Mouse (Mus musculus): ENCODE results near the gene Akr7a5. TPM values are rescaled to one million over a fixed set of nuclear protein-coding genes. Genes with fewer than 3 reads are reported as not detected.

Akr7a5 gene
- polyA plus RNA-seq, 1 experiment from 2014 or later: 131 TPM

DNA sequence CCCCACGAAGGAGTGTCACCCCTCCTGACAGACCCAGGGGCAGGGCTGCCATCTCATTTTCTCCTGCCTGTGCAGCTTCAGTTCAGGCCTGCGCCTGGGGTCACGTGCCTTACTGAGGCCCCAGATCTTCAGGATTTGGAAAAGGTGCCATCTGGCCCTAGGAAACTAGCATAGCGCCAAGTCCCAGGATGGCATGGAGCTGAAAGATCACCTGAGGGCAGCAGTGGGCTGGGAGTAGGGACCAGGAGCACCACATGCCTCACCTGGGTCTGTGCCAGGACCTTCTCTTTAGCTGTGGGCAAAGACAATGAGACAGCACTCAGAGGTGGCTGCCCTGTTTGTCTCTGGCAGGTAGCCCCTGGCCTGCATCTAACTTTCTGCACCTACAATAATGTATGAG lies 13.0 kb upstream of the Akr7a5 start:
- in situ Hi-C loops (cut with MboI; ENCODE audit: low pct_unique_long_range_greater_than_20kb): loop anchor here (10.0 kb wide), 1 partner anchor 57 kb away; the partner anchor contains the start of genes Emc1, Mrto4 and Ubr4
- ATAC-seq (no peak), DNase-seq (ENCODE audit: low read depth, low spot score) (no peak)
- TF ChIP-seq CTCF (IDR thresholded peaks at IDR 0.05): no peak
- ChIA-PET POLR2A (no interaction called here), CTCF (interaction anchor here (1.2 kb wide), 1 partner anchor 10 kb away, joined by 3 read pairs; no protein-coding TSS in a partner anchor)
- no peaks in the 10 kb centered on the region for H3K27me3 ChIP-seq

DNA sequence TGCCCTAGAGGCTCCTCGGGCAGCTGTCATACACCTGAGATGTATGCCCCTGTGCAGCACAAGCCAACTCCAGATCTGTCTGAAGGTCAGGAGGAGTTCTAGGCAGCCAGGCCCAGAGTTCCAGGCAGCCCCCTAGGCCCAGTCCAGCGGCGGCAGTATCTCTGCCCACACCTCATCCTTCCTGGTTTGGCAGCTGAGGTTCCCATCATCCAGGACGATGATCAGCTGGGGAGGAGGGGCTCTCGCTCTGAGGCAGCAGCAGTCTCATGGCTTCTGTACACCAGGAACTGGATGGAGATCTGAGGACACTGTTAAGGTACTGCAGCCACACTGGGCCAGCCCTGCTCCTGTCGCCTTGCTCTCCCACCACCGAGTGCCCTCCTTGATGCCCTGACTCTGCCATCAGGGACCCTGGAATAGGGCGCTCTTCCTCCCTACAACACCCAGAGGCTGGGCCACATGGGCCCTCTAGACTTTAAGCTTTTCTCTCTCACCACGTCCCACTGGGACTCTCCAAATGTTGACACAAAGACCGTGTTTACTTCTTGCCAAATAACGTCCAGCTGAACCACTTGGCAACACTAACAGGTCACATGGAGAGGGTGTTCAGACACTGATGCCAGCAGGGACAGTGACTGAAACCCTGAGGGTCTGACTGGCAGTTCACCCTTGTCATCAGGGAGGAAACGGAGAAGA lies 11.7 kb upstream of the Akr7a5 start:
- in situ Hi-C loops (cut with MboI; ENCODE audit: low pct_unique_long_range_greater_than_20kb): loop anchor here (10.0 kb wide), 1 partner anchor 56 kb away; the partner anchor contains the start of genes Emc1, Mrto4 and Ubr4
- no peak for TF ChIP-seq CTCF (IDR thresholded peaks at IDR 0.05)
- no peaks in the 10 kb centered on the region for H3K27me3 ChIP-seq
- DNase-seq (ENCODE audit: low read depth, low spot score) (no peak), ATAC-seq (no peak)
- ChIA-PET POLR2A (no interaction called here), CTCF (no interaction called here)

DNA sequence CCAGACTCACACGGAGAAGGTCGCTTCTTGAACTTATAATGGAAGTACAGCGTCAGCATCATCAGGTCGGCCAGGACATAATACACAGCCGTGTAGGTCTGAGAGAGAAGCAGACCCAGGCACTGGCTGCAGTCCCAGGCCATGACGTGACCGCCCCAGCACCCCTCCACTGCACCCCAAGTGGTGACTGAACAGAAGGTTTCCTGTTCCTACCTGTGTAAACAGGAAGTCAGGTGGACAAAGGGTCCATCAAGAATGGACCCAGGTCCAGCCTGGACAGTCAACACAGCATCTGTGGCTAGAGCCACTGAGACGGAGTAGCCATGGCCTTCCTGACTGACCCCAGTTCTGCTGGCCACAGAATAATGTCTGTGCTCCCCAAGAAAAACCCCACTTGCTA lies 8.8 kb upstream of the Akr7a5 start:
- H3K27me3 ChIP-seq: no peaks in the 10 kb centered on the region
- POLR2A ChIA-PET: interaction anchor here (1.6 kb wide), 1 partner anchor 8 kb away, joined by 4 read pairs; no protein-coding TSS in a partner anchor
- DNase-seq (ENCODE audit: low read depth, low spot score) (no peak), ATAC-seq (no peak)
- CTCF ChIA-PET: interaction anchor here (2.3 kb wide), 1 partner anchor 13 kb away, joined by 6 read pairs; no protein-coding TSS in a partner anchor
- in situ Hi-C loops (cut with MboI; ENCODE audit: low pct_unique_long_range_greater_than_20kb): no loop called here
- TF ChIP-seq CTCF (IDR thresholded peaks at IDR 0.05): no peak

DNA sequence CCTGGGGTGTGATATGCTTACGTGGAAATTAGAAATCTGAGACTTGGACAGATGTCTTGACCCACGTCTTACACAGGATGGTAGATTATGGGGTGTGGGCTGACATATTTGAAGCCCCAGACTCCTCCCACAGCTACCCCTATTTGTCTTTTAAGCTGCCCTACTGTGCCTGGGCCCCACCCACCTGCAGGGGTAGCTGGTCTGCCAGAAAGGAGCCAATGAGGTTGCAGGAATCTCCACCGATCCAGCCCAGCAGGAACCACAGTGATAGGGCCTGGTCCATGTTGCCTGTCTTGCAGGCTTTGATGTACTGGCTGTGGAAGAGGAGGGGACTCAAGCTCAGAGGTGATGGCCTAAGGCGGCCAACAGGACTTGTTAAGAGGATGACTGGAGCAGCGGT lies 8.3 kb upstream of the Akr7a5 start:
- TF ChIP-seq CTCF (IDR thresholded peaks at IDR 0.05): no peak
- DNase-seq (ENCODE audit: low read depth, low spot score): no peak
- H3K27me3 ChIP-seq: no peaks in the 10 kb centered on the region
- no peak for ATAC-seq
- POLR2A ChIA-PET: interaction anchor here (1.6 kb wide), 1 partner anchor 8 kb away, joined by 4 read pairs; no protein-coding TSS in a partner anchor
- CTCF ChIA-PET: interaction anchor here (2.3 kb wide), 1 partner anchor 13 kb away, joined by 6 read pairs; no protein-coding TSS in a partner anchor
- in situ Hi-C loops (cut with MboI; ENCODE audit: low pct_unique_long_range_greater_than_20kb): no loop called here

DNA sequence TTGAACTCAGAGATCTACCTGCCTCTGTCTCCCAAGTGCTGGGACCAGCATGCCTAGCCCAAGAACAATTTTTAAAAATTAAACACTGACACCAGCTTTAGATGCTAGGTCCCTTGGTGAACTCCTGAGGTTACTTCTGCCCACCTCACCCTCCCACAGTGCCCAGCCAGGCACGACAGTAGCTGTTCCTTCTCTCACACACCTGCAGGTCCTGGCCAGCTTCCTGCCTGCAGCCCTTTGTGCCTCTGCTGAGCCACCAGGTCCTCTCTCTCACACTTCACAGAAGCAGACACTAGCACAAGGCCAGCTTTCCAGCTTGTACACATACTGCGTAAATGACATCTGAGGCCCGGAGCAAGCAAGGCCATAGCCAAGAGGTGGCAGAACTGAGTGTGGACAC lies 5.0 kb upstream of the Akr7a5 start:
- ChIA-PET POLR2A (no interaction called here), CTCF (no interaction called here)
- ATAC-seq (no peak), DNase-seq (ENCODE audit: low read depth, low spot score) (no peak)
- no peaks in the 10 kb centered on the region for H3K27me3 ChIP-seq
- TF ChIP-seq CTCF (IDR thresholded peaks at IDR 0.05): no peak
- in situ Hi-C loops (cut with MboI; ENCODE audit: low pct_unique_long_range_greater_than_20kb): no loop called here

DNA sequence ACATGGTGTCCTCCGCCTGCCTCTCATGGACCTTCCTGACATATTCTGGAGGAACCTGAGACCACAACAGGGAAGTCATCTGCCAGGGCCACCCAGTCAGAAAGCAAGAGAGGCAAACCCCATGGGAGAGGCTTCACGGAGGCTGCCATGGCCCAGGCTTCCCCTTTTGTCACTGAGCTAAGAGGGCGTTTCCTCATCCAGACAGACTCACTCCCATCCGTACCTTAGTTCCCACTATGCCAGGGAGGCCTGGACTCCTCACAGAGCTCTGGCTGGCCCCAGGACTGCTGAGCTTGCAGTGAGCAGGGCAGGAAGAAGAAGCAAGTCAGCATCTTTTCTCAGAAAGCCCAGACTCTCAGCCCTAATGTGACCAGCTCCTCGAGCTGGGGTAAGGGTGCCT lies 2.6 kb upstream of the Akr7a5 start:
- ChIA-PET POLR2A (interaction anchor here (0.7 kb wide), 1 partner anchor 351 kb away, joined by 3 read pairs; no protein-coding TSS in a partner anchor), CTCF (no interaction called here)
- TF ChIP-seq CTCF (IDR thresholded peaks at IDR 0.05): no peak
- DNase-seq (ENCODE audit: low read depth, low spot score) (no peak), ATAC-seq (no peak)
- H3K27me3 ChIP-seq: no peaks in the 10 kb centered on the region
- in situ Hi-C loops (cut with MboI; ENCODE audit: low pct_unique_long_range_greater_than_20kb): no loop called here

DNA sequence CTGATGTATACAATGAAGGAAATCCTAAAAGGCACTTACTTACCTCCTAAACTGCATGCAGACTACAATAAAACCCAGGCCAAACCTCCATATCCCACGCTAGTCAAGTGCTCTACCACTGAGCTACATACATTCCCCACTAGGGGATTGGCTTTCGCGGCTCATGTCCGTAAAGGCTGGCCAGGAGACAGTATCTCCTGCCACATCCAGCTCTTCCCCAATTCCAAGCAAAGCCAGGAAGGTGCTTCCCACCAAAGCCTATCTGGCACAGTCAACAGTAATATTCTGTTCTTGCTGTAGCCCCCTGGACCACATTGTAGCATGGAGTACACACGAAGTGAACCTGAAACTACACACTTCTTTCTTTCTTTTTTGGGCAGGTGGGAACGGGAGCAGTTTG lies 893 bp upstream of the Akr7a5 start:
- in situ Hi-C loops (cut with MboI; ENCODE audit: low pct_unique_long_range_greater_than_20kb): no loop called here
- TF ChIP-seq CTCF (IDR thresholded peaks at IDR 0.05): no peak
- POLR2A ChIA-PET: interaction anchor here (1.4 kb wide), 1 partner anchor 52 kb away, joined by 3 read pairs; no protein-coding TSS in a partner anchor
- no peaks in the 10 kb centered on the region for H3K27me3 ChIP-seq
- DNase-seq (ENCODE audit: low read depth, low spot score): no peak
- no peak for ATAC-seq
- CTCF ChIA-PET: interaction anchor here (1.0 to 1.4 kb wide), 2 partner anchors 23 to 232 kb away, joined by 3 read pairs; no protein-coding TSS in a partner anchor

DNA sequence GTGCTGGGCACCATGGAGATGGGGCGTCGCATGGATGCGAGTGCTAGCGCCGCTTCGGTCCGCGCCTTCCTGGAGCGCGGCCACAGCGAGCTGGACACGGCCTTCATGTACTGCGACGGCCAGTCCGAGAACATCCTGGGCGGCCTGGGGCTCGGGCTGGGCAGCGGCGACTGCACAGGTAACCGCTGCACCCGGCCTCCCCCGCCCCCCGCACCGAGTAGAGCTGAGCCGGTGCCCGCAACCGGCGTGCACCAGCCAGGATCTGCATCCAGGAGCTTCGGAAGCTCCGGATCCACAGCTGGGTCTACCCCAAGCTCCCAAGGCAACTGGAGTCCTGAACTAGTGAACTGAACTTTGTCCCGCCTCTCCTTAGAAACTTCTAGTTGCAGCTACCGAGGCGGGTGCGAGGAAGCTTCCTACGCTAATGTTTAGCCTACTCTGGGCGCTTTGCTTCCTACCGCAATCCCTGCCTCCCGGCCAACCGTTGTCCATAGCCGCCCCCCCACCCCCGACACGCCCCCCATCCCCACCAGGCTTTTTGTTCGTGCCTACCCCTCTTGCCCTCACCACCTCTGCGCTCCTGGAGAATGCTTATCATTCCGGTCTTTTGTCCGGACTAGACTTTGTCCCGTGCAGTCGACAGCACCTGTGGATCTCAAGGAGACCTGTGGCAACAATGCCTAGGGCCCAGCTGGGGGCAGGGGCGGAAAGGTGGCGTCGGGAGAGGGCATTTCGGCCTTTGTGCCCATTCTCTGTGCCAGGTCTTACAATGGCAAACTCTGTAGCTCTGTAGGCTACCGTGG lies 556 bp downstream of the Akr7a5 start:
- no peaks in the 10 kb centered on the region for H3K27me3 ChIP-seq
- no peak for DNase-seq (ENCODE audit: low read depth, low spot score)
- peak; percentile 28 for ATAC-seq
- in situ Hi-C loops (cut with MboI; ENCODE audit: low pct_unique_long_range_greater_than_20kb): no loop called here
- no peak for TF ChIP-seq CTCF (IDR thresholded peaks at IDR 0.05)
- ChIA-PET POLR2A (interaction anchor here (0.5 to 1.4 kb wide), 3 partner anchors 16 to 54 kb away, joined by 3 read pairs; no protein-coding TSS in a partner anchor), CTCF (interaction anchor here (0.9 to 1.9 kb wide), 8 partner anchors 11 to 225 kb away, joined by 3 to 8 read pairs (median 3); partner anchors contain the start of gene Capzb)

DNA sequence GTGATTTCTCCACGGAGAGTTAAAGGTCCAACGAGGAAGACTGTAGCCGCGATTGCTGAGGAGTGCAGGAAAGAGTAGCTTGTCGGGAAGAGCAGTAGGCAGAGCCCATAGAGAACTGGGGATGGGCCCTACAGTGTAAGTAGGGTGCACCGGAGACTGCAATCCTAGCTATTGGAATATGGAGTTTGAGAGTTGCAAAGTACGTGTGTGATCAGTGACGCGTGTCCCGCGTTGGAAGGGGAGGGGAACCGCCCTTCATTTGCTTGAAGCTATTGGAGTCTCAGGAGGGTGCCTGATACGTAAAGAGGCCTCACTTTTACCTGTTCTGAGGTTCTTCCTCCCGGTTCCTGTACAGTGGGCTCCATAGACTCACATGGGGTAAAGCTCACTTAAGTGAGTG lies 1.2 kb downstream of the Akr7a5 start:
- no peak for TF ChIP-seq CTCF (IDR thresholded peaks at IDR 0.05)
- ChIA-PET POLR2A (interaction anchor here (0.5 to 0.6 kb wide), 2 partner anchors 17 to 29 kb away, joined by 3 read pairs; no protein-coding TSS in a partner anchor), CTCF (interaction anchor here (1.0 to 1.9 kb wide), 5 partner anchors 11 to 226 kb away, joined by 3 to 8 read pairs (median 4); no protein-coding TSS in a partner anchor)
- DNase-seq (ENCODE audit: low read depth, low spot score) (no peak), ATAC-seq (no peak)
- in situ Hi-C loops (cut with MboI; ENCODE audit: low pct_unique_long_range_greater_than_20kb): no loop called here
- no peaks in the 10 kb centered on the region for H3K27me3 ChIP-seq

DNA sequence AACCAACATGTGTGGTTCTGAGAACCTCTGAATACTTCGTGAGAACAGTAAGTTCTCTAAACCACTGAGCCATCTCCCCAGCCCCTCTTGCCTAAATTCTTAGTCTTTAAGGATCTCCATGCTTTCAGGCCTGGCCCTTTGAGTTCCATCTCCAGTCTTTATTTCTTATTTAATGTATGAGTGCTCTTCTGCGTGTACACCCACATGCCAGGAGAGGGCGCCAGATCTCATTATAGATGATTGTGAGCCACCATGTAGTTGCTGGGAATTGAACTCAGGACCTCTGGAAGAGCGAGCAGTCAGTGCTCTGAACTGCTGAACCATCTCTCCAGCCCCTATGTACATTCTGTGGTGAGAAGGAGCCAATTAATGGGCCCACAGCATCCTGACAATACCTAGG lies 2.1 kb downstream of the Akr7a5 start:
- ATAC-seq (no peak), DNase-seq (ENCODE audit: low read depth, low spot score) (no peak)
- no peaks in the 10 kb centered on the region for H3K27me3 ChIP-seq
- in situ Hi-C loops (cut with MboI; ENCODE audit: low pct_unique_long_range_greater_than_20kb): no loop called here
- CTCF ChIA-PET: interaction anchor here (1.9 kb wide), 1 partner anchor 10 kb away, joined by 8 read pairs; no protein-coding TSS in a partner anchor
- no peak for TF ChIP-seq CTCF (IDR thresholded peaks at IDR 0.05)
- POLR2A ChIA-PET: no interaction called here

Measured in Patski (cell line).